Mouse (Mus musculus) heart, embryonic 16.5 days (tissue): Measurements from ENCODE around the gene Xrra1. TPM values are rescaled to one million over a fixed set of nuclear protein-coding genes. Genes with fewer than 3 reads are reported as not detected.

Experiments
- ATAC-seq: fragments of 200-750 bp; cut with Nextera tagmentation; replicated peaks from 2 replicates; pipeline ENCODE4 v1.8.0; 2017; ENCODE audit warnings: moderate number of reproducible peaks; ENCODE audit not compliant: insufficient read depth, low FRiP score; ENCODE audit errors: extremely low read depth
- H3K27ac ChIP-seq: fragments of 300-500 bp; sonication (generic); 2 replicates; pipeline ENCODE4 v1.5.1; 2014; ENCODE audit warnings: mild to moderate bottlenecking, low read length, control low read depth, moderate library complexity
- H3K27me3 ChIP-seq: fragments of 300-500 bp; sonication (generic); 2 replicates; pipeline ENCODE4 v1.6.1; 2014; ENCODE audit warnings: low read length, mixed read lengths; ENCODE audit not compliant: control insufficient read depth, insufficient read depth
- H3K36me3 ChIP-seq: fragments of 300-500 bp; sonication (generic); 2 replicates; pipeline ENCODE4 v1.6.1; 2014; ENCODE audit not compliant: control insufficient read depth, insufficient read depth
- H3K4me1 ChIP-seq: fragments of 300-500 bp; sonication (generic); 2 replicates; pipeline ENCODE4 v1.6.1; 2014; ENCODE audit warnings: low read length, mixed read lengths; ENCODE audit not compliant: control insufficient read depth, insufficient read depth
- H3K4me2 ChIP-seq: fragments of 300-500 bp; sonication (generic); 2 replicates; pipeline ENCODE4 v1.6.1; 2014; ENCODE audit warnings: low read depth, mild to moderate bottlenecking, control low read depth, low read length
- H3K4me3 ChIP-seq: fragments of 300-500 bp; sonication (generic); 2 replicates; pipeline ENCODE4 v1.5.1; 2014; ENCODE audit warnings: mild to moderate bottlenecking, control low read depth, low read length
- H3K9ac ChIP-seq: fragments of 300-500 bp; sonication (generic); 2 replicates; pipeline ENCODE4 v1.6.1; 2014; ENCODE audit warnings: low read length, control low read depth
- H3K9me3 ChIP-seq: fragments of 300-500 bp; sonication (generic); replicated peaks from 2 replicates; pipeline ENCODE4 v1.6.1; 2016; ENCODE audit warnings: low read length; ENCODE audit not compliant: control insufficient read depth
- WGBS: fragments of 180-500 bp; shearing (Covaris S2); extraction: QIAGEN DNeasy Blood & Tissue Kit; methylation state at CpG from one replicate; pipeline ENCODE4 v1.1.7; 2014; 5-methylcytosine and 5-hydroxymethylcytosine counted together
- polyA plus RNA-seq: library from polyadenylated mRNA; unstranded; fragments of >200 nt; fragmentation: Nextera tagmentation; extraction: Ambion mirVana; gene quantifications from 2 replicates; pipeline ENCODE4 v1.2.1, GENCODE M21; 2015

Gene Xrra1
- polyA plus RNA-seq, 1 experiment from 2014 or later, result 0.46 TPM

- Histone ChIP-seq H3K36me3 (peaks cover 16% of the 10 kb centered on the region), H3K27ac (peak overlapping the region; percentile 73), H3K9me3 (no peaks in the 10 kb centered on the region), H3K4me3 (no peak overlapping the region), H3K27me3 (no peaks in the 10 kb centered on the region), H3K4me1 (peaks cover 20% of the 10 kb centered on the region), H3K4me2 (no peak overlapping the region), H3K9ac (no peak overlapping the region)
- ATAC-seq, result 0 out of 2 replicates have a peak, but pooled peaks have one; percentile 38
- WGBS, result 44% methylated on average over 6 of the region's 6 CpGs
Measured at GRCm38 (mm10) chr7:99837358-99838071, 21.4 kb upstream of the Xrra1 start.

- Histone ChIP-seq H3K4me2 (no peak overlapping the region), H3K4me3 (no peak overlapping the region), H3K36me3 (peaks cover 21% of the 10 kb centered on the region), H3K4me1 (peaks cover 20% of the 10 kb centered on the region), H3K9ac (no peak overlapping the region), H3K9me3 (no peaks in the 10 kb centered on the region), H3K27me3 (no peaks in the 10 kb centered on the region), H3K27ac (peak overlapping the region; percentile 73)
- WGBS, result 87% methylated on average over 3 of the region's 3 CpGs
- peak; percentile 42 for ATAC-seq
Measured at GRCm38 (mm10) chr7:99838241-99838640, 20.7 kb upstream of the Xrra1 start.

- no peaks in the 10 kb centered on the region for H3K27me3 ChIP-seq
- peaks cover 6% of the 10 kb centered on the region for H3K4me1 ChIP-seq
- peaks cover 35% of the 10 kb centered on the region for H3K36me3 ChIP-seq
- H3K9me3 ChIP-seq, result no peaks in the 10 kb centered on the region
- H3K4me3 ChIP-seq, result no peak overlapping the region
- peak overlapping the region; percentile 82 for H3K27ac ChIP-seq
- peak overlapping the region; percentile 20; the same call in 1 of the 2 replicates for H3K4me2 ChIP-seq
- WGBS, result 75% methylated on average over 8 of the region's 8 CpGs
- ATAC-seq, result no peak; the same call in 1 of the 2 replicates
- no peak overlapping the region for H3K9ac ChIP-seq
Measured at GRCm38 (mm10) chr7:99845533-99846236, 13.2 kb upstream of the Xrra1 start.

GRCm38 (mm10) chr7:99850534-99850933 is 8.4 kb upstream of the Xrra1 start:
- ATAC-seq, result no peak
- H3K4me3 ChIP-seq, result no peak overlapping the region
- H3K36me3 ChIP-seq, result peaks cover 30% of the 10 kb centered on the region
- peaks cover 4% of the 10 kb centered on the region for H3K4me1 ChIP-seq
- 90% methylated on average over 5 of the region's 5 CpGs for WGBS
- H3K9me3 ChIP-seq, result no peaks in the 10 kb centered on the region
- H3K9ac ChIP-seq, result no peak overlapping the region
- no peaks in the 10 kb centered on the region for H3K27me3 ChIP-seq
- H3K27ac ChIP-seq, result no peak overlapping the region
- H3K4me2 ChIP-seq, result no peak overlapping the region

- Histone ChIP-seq H3K9ac (no peak overlapping the region), H3K4me3 (no peak overlapping the region), H3K27ac (no peak overlapping the region), H3K27me3 (no peaks in the 10 kb centered on the region), H3K9me3 (no peaks in the 10 kb centered on the region), H3K36me3 (peaks cover 29% of the 10 kb centered on the region), H3K4me2 (no peak overlapping the region), H3K4me1 (peaks cover 5% of the 10 kb centered on the region)
- no peak for ATAC-seq
- 60% methylated on average over 1 of the region's 1 CpGs for WGBS
Measured at GRCm38 (mm10) chr7:99851121-99851520, 7.8 kb upstream of the Xrra1 start.

- no peak for ATAC-seq
- peaks cover 8% of the 10 kb centered on the region for H3K4me1 ChIP-seq
- no peak overlapping the region for H3K9ac ChIP-seq
- no peak overlapping the region for H3K4me3 ChIP-seq
- no peak overlapping the region for H3K27ac ChIP-seq
- H3K27me3 ChIP-seq, result no peaks in the 10 kb centered on the region
- WGBS, result 73% methylated on average over 6 of the region's 6 CpGs
- H3K36me3 ChIP-seq, result peaks cover 25% of the 10 kb centered on the region
- no peaks in the 10 kb centered on the region for H3K9me3 ChIP-seq
- H3K4me2 ChIP-seq, result no peak overlapping the region
Measured at GRCm38 (mm10) chr7:99851618-99852017, 7.3 kb upstream of the Xrra1 start.

- no peak overlapping the region for H3K4me2 ChIP-seq
- H3K36me3 ChIP-seq, result peaks cover 16% of the 10 kb centered on the region
- H3K4me3 ChIP-seq, result no peak overlapping the region
- H3K27me3 ChIP-seq, result no peaks in the 10 kb centered on the region
- WGBS, result 78% methylated on average over 7 of the region's 7 CpGs
- H3K4me1 ChIP-seq, result peaks cover 19% of the 10 kb centered on the region
- ATAC-seq, result no peak
- H3K9me3 ChIP-seq, result no peaks in the 10 kb centered on the region
- no peak overlapping the region for H3K9ac ChIP-seq
- no peak overlapping the region for H3K27ac ChIP-seq
Measured at GRCm38 (mm10) chr7:99853350-99853749, 5.6 kb upstream of the Xrra1 start.

- Histone ChIP-seq H3K9me3 (no peaks in the 10 kb centered on the region), H3K27me3 (no peaks in the 10 kb centered on the region), H3K4me1 (peaks cover 21% of the 10 kb centered on the region), H3K9ac (no peak overlapping the region), H3K27ac (no peak overlapping the region), H3K4me2 (no peak overlapping the region), H3K36me3 (peaks cover 8% of the 10 kb centered on the region; the same call in 1 of the 2 replicates), H3K4me3 (no peak overlapping the region)
- 72% methylated on average over 4 of the region's 4 CpGs for WGBS
- no peak for ATAC-seq
Measured at GRCm38 (mm10) chr7:99854311-99854710, 4.6 kb upstream of the Xrra1 start.

GRCm38 (mm10) chr7:99856266-99856861 is 2.6 kb upstream of the Xrra1 start:
- H3K9ac ChIP-seq, result no peak overlapping the region
- H3K36me3 ChIP-seq, result peaks cover 8% of the 10 kb centered on the region; the same call in 1 of the 2 replicates
- no peaks in the 10 kb centered on the region for H3K9me3 ChIP-seq
- H3K4me1 ChIP-seq, result peaks cover 21% of the 10 kb centered on the region
- 74% methylated on average over 14 of the region's 14 CpGs for WGBS
- H3K4me2 ChIP-seq, result 0 out of 2 replicates have a peak overlapping the region, but pooled peaks have one; percentile 5
- peak overlapping the region; percentile 3; the same call in 1 of the 2 replicates for H3K27ac ChIP-seq
- no peak for ATAC-seq
- 0 out of 2 replicates have a peak overlapping the region, but pooled peaks have one; percentile 3 for H3K4me3 ChIP-seq
- no peaks in the 10 kb centered on the region for H3K27me3 ChIP-seq
